Mouse (Mus musculus) heart, embryonic 15.5 days (tissue): ENCODE results near the gene Selplg. TPM values are rescaled to one million over a fixed set of nuclear protein-coding genes. Genes with fewer than 3 reads are reported as not detected.
"Not testable (repeated sequence)": the region's sequence is repeated elsewhere in the genome, so short reads cannot be mapped to it uniquely, and the experiment has no call there.

Experiments used
- ATAC-seq: fragments of 200-750 bp; cut with Nextera tagmentation; replicated peaks from 2 replicates; pipeline ENCODE4 v1.8.0; 2017; ENCODE audit warnings: low read depth, moderate TSS enrichment; ENCODE audit not compliant: insufficient number of reproducible peaks, insufficient read depth, low FRiP score
- H3K27ac ChIP-seq: fragments of 300-500 bp; sonication (generic); 2 replicates; pipeline ENCODE4 v1.5.1; 2015; ENCODE audit warnings: mild to moderate bottlenecking, inconsistent platforms
- H3K27me3 ChIP-seq: fragments of 300-500 bp; sonication (generic); 2 replicates; pipeline ENCODE4 v1.6.1; 2015; ENCODE audit warnings: inconsistent platforms
- H3K36me3 ChIP-seq: fragments of 300-500 bp; sonication (generic); 2 replicates; pipeline ENCODE4 v1.6.1; 2015; ENCODE audit warnings: mild to moderate bottlenecking, inconsistent platforms
- H3K4me1 ChIP-seq: fragments of 300-500 bp; sonication (generic); replicated peaks from 2 replicates; pipeline ENCODE4 v1.6.1; 2015; ENCODE audit warnings: inconsistent platforms
- H3K4me2 ChIP-seq: fragments of 300-500 bp; sonication (generic); 2 replicates; pipeline ENCODE4 v1.6.1; 2015; ENCODE audit warnings: inconsistent platforms, mild to moderate bottlenecking, moderate library complexity
- H3K4me3 ChIP-seq: fragments of 300-500 bp; sonication (generic); 2 replicates; pipeline ENCODE4 v1.5.1; 2015; ENCODE audit warnings: mild to moderate bottlenecking, inconsistent platforms
- H3K9ac ChIP-seq: fragments of 300-500 bp; sonication (generic); 2 replicates; pipeline ENCODE4 v1.6.1; 2015; ENCODE audit warnings: mild to moderate bottlenecking, inconsistent platforms
- H3K9me3 ChIP-seq: fragments of 300-500 bp; sonication (generic); replicated peaks from 2 replicates; pipeline ENCODE4 v1.6.1; 2016; ENCODE audit warnings: inconsistent platforms
- WGBS: fragments of 180-500 bp; shearing (Covaris S2); methylation state at CpG from one replicate; pipeline ENCODE4 v1.1.7; 2015; ENCODE audit warnings: mixed read lengths; 5-methylcytosine and 5-hydroxymethylcytosine counted together
- polyA plus RNA-seq: library from polyadenylated mRNA; unstranded; fragments of >200 nt; fragmentation: Nextera tagmentation; extraction: Ambion mirVana; gene quantifications from 2 replicates; pipeline ENCODE4 v1.2.1, GENCODE M21; 2015

Gene Selplg
- polyA plus RNA-seq, 1 experiment from 2014 or later: 2.7 TPM

DNA sequence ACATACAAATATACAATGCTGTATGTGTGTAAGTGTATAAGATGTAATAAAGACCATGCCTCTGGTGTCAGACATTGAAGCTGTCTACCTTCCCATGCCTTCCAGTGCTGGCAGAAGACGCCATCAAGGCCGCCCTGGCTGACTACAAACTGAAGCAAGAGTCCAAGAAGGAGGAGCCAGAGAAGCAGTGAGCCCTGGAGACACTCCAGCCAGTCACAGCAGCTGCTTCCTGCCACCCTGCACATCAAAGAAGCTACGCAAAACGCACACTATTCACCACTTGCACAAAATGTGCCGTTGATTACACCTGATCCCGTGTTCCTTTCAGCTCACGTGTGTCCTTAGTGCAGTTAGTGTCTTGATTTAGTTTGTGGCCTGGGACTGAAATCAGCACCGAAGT lies 54.7 kb downstream of the Selplg start:
- H3K4me1 ChIP-seq: peaks cover 14% of the 10 kb centered on the region
- H3K27ac ChIP-seq, H3K4me3 ChIP-seq, H3K27me3 ChIP-seq, H3K9me3 ChIP-seq, ATAC-seq, H3K4me2 ChIP-seq, H3K9ac ChIP-seq: not testable (repeated sequence)
- WGBS: 81% methylated on average over 8 of the region's 8 CpGs
- peaks cover 37% of the 10 kb centered on the region for H3K36me3 ChIP-seq

- ATAC-seq: no peak
- H3K27ac ChIP-seq: peak overlapping the region; percentile 32; the same call in 1 of the 2 replicates
- no peak overlapping the region for H3K4me3 ChIP-seq
- H3K4me1 ChIP-seq: peaks cover 10% of the 10 kb centered on the region
- no peaks in the 10 kb centered on the region for H3K27me3 ChIP-seq
- H3K9me3 ChIP-seq: no peaks in the 10 kb centered on the region
- 86% methylated on average over 8 of the region's 8 CpGs for WGBS
- H3K36me3 ChIP-seq: peaks cover 37% of the 10 kb centered on the region
- no peak overlapping the region for H3K9ac ChIP-seq
- H3K4me2 ChIP-seq: no peak overlapping the region
Observed at GRCm38 (mm10) chr5:113776896-113777226, 55.6 kb downstream of the Selplg start.

GRCm38 (mm10) chr5:113776128-113776895 lies 56.1 kb downstream of the Selplg start:
- Histone ChIP-seq H3K4me2 (no peak overlapping the region), H3K9me3 (no peaks in the 10 kb centered on the region), H3K9ac (no peak overlapping the region), H3K4me3 (no peak overlapping the region), H3K36me3 (peaks cover 37% of the 10 kb centered on the region), H3K27me3 (no peaks in the 10 kb centered on the region), H3K27ac (peak overlapping the region; percentile 32; the same call in 1 of the 2 replicates), H3K4me1 (peaks cover 10% of the 10 kb centered on the region)
- 87% methylated on average over 15 of the region's 15 CpGs for WGBS
- no peak for ATAC-seq

DNA sequence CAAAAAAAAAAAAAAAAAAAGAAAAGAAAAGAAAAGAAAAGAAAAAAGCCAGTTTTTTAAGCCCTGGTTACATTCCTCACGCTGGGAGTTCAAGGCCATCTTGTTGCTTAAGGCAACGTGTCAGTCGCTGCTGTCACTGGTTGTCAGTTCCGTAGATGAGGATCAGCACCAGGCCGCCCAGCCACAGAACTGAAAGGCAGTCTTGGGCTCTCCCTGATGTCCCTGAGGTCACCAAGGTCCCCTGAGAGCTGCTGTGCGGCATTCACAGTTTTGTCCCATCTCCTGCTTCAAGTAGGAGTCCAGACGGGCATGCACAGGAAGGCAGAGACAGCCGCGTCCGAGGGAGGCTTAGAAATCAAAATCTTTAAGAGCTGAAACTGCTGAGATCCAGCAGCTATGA lies 56.9 kb downstream of the Selplg start:
- H3K9me3 ChIP-seq: no peaks in the 10 kb centered on the region
- peaks cover 37% of the 10 kb centered on the region for H3K36me3 ChIP-seq
- ATAC-seq: no peak
- H3K27me3 ChIP-seq: no peaks in the 10 kb centered on the region
- no peak overlapping the region for H3K4me2 ChIP-seq
- no peak overlapping the region for H3K27ac ChIP-seq
- no peak overlapping the region for H3K9ac ChIP-seq
- no peak overlapping the region for H3K4me3 ChIP-seq
- 84% methylated on average over 10 of the region's 10 CpGs for WGBS
- peaks cover 11% of the 10 kb centered on the region for H3K4me1 ChIP-seq

DNA sequence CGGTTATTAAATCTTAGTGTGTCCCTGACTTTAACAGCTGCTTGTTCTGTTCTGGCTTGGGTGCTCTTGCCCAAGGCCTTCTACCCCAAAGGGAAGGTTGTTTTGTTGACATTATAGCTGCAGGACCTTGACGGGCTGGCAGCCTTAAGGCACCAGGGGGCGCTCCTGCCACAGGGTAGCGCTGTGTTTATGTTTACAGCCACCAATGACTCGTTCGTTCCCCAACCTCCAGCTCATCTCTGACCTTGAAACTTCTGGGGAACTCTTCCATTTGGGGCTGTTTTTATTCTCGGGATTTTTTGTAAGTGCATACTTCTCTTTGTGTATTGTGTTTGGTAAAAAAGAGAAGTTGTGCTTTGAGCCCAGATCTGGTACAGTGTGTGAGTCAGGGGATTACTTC lies 58.8 kb downstream of the Selplg start:
- Histone ChIP-seq H3K36me3 (peaks cover 40% of the 10 kb centered on the region), H3K4me3 (peak overlapping the region; percentile 100), H3K9me3 (no peaks in the 10 kb centered on the region), H3K27ac (no peak overlapping the region), H3K4me2 (peak overlapping the region; percentile 96), H3K9ac (peak overlapping the region; percentile 77; the same call in 1 of the 2 replicates), H3K27me3 (no peaks in the 10 kb centered on the region), H3K4me1 (peaks cover 24% of the 10 kb centered on the region)
- under 1% methylated on average over 7 of the region's 7 CpGs for WGBS
- peak; percentile 25; the same call in 1 of the 2 replicates for ATAC-seq

GRCm38 (mm10) chr5:113772905-113773519 lies 59.4 kb downstream of the Selplg start:
- Histone ChIP-seq H3K27ac (peak overlapping the region; percentile 97), H3K27me3 (no peaks in the 10 kb centered on the region), H3K4me2 (peak overlapping the region; percentile 96), H3K36me3 (peaks cover 40% of the 10 kb centered on the region), H3K4me3 (peak overlapping the region; percentile 100), H3K9ac (peak overlapping the region; percentile 77), H3K4me1 (peaks cover 28% of the 10 kb centered on the region), H3K9me3 (no peaks in the 10 kb centered on the region)
- 2% methylated on average over 23 of the region's 38 CpGs for WGBS
- peak; percentile 5; the same call in 1 of the 2 replicates for ATAC-seq

- Histone ChIP-seq H3K36me3 (peaks cover 43% of the 10 kb centered on the region), H3K27ac (peak within 1 kb of the TSS; percentile 97), H3K27me3 (no peaks in the 10 kb centered on the region), H3K9me3 (no peaks in the 10 kb centered on the region), H3K9ac (peak within 1 kb of the TSS; percentile 98), H3K4me1 (peaks cover 28% of the 10 kb centered on the region), H3K4me2 (peak within 1 kb of the TSS; percentile 96), H3K4me3 (peak within 1 kb of the TSS; percentile 100)
- peak; percentile 90 for ATAC-seq
- WGBS: under 1% methylated on average over 49 of the region's 49 CpGs
Observed at GRCm38 (mm10) chr5:113772450-113772895, 60.0 kb downstream of the Selplg start, which contains the start of the genes Sart3 and Iscu. Gene Sart3 (minus strand): TSS chr5:113772510. Gene Iscu (plus strand): TSS chr5:113772748.

GRCm38 (mm10) chr5:113771213-113772162 lies 61.0 kb downstream of the Selplg start:
- H3K4me2 ChIP-seq: peak overlapping the region; percentile 96
- H3K4me1 ChIP-seq: peaks cover 28% of the 10 kb centered on the region
- H3K27ac ChIP-seq: peak overlapping the region; percentile 97
- peak overlapping the region; percentile 98 for H3K9ac ChIP-seq
- ATAC-seq: peak; percentile 79
- H3K4me3 ChIP-seq: peak overlapping the region; percentile 100
- WGBS: under 1% methylated on average over 92 of the region's 97 CpGs
- H3K27me3 ChIP-seq: no peaks in the 10 kb centered on the region
- H3K9me3 ChIP-seq: no peaks in the 10 kb centered on the region
- H3K36me3 ChIP-seq: peaks cover 42% of the 10 kb centered on the region

DNA sequence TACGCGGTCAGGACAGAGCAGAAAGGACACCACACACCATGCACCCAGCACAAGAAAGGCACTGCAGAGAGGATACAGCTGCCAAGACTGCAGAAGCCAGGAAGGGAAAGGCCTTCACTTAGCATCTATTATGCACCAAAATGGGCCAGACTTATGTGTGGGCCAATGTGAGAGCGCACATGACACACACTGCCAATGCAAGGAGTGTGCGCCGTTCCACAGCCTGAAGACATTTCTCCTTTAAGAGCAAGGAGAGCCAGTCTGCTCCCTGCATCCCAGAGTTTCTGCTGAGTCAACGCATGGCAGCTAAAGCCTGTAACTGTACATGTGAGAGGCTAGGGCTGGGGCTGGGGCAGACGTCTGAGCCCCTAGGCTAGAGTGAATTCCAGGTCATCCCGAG lies 63.6 kb downstream of the Selplg start:
- Histone ChIP-seq H3K27me3 (no peaks in the 10 kb centered on the region), H3K9ac (no peak overlapping the region), H3K4me3 (no peak overlapping the region), H3K36me3 (peaks cover 29% of the 10 kb centered on the region), H3K27ac (no peak overlapping the region), H3K4me2 (no peak overlapping the region), H3K4me1 (peaks cover 25% of the 10 kb centered on the region), H3K9me3 (no peaks in the 10 kb centered on the region)
- 91% methylated on average over 8 of the region's 8 CpGs for WGBS
- ATAC-seq: no peak
